Mouse (Mus musculus) stomach, embryonic 15.5 days (tissue): ENCODE measurements around the gene Slc26a1. TPM values are rescaled to one million over a fixed set of nuclear protein-coding genes. Genes with fewer than 3 reads are reported as not detected.

Source experiments
- ATAC-seq: fragments of 200-750 bp; cut with Nextera tagmentation; 2 replicates; pipeline ENCODE4 v1.8.0; 2017; ENCODE audit warnings: low read depth, moderate number of reproducible peaks, moderate TSS enrichment; ENCODE audit not compliant: insufficient read depth, low FRiP score
- H3K27ac ChIP-seq: fragments of 300-500 bp; sonication (generic); 2 replicates; pipeline ENCODE4 v1.5.1; 2015; ENCODE audit warnings: mild to moderate bottlenecking, inconsistent platforms
- H3K27me3 ChIP-seq: fragments of 300-500 bp; sonication (generic); replicated peaks from 2 replicates; pipeline ENCODE4 v1.6.1; 2015; ENCODE audit warnings: inconsistent platforms
- H3K36me3 ChIP-seq: fragments of 300-500 bp; sonication (generic); 2 replicates; pipeline ENCODE4 v1.6.1; 2015; ENCODE audit warnings: inconsistent platforms
- H3K4me1 ChIP-seq: fragments of 300-500 bp; sonication (generic); 2 replicates; pipeline ENCODE4 v1.6.1; 2015; ENCODE audit warnings: inconsistent platforms
- H3K4me2 ChIP-seq: fragments of 300-500 bp; sonication (generic); 2 replicates; pipeline ENCODE4 v1.6.1; 2015; ENCODE audit warnings: mild to moderate bottlenecking, inconsistent platforms
- H3K4me3 ChIP-seq: fragments of 300-500 bp; sonication (generic); replicated peaks from 2 replicates; pipeline ENCODE4 v1.5.1; 2015; ENCODE audit warnings: inconsistent platforms
- H3K9ac ChIP-seq: fragments of 300-500 bp; sonication (generic); 2 replicates; pipeline ENCODE4 v1.6.1; 2015; ENCODE audit warnings: inconsistent platforms
- H3K9me3 ChIP-seq: fragments of 300-500 bp; sonication (generic); 2 replicates; pipeline ENCODE4 v1.6.1; 2016; ENCODE audit warnings: inconsistent platforms
- WGBS: fragments of 180-500 bp; shearing (Covaris S2); methylation state at CpG from one replicate; pipeline ENCODE4 v1.1.7; 2015; 5-methylcytosine and 5-hydroxymethylcytosine counted together
- polyA plus RNA-seq: library from polyadenylated mRNA; unstranded; fragments of >200 nt; fragmentation: Nextera tagmentation; extraction: Ambion mirVana; gene quantifications from 2 replicates; pipeline ENCODE4 v1.2.1, GENCODE M21; 2015

Gene Slc26a1
- polyA plus RNA-seq, 1 experiment from 2014 or later: 2.6 TPM

DNA sequence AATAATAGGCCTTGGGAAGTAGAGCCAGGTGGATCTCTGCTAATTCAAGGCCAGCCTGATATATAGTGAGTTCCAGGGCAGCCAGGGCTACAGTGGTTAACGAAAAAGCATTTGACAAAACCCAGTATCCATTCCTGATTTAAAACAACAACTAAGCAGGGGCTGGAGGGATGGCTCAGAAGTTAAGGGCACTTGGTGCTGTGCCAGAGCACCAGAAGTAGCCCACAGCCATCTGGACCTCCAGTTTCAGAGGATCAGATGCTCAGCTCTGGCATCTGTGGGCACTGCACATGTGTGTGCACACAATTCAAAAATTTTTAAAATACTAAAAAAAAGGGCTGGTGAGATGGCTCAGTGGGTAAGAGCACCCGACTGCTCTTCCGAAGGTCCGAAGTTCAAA is 41.7 kb downstream of the Slc26a1 start:
- Histone ChIP-seq H3K27me3 (no peaks in the 10 kb centered on the region), H3K4me3 (no peak overlapping the region), H3K9me3 (no peaks in the 10 kb centered on the region), H3K36me3 (no peaks in the 10 kb centered on the region), H3K27ac (no peak overlapping the region), H3K9ac (no peak overlapping the region), H3K4me2 (no peak overlapping the region), H3K4me1 (no peaks in the 10 kb centered on the region)
- ATAC-seq: no peak
- WGBS: 89% methylated on average over 4 of the region's 4 CpGs

DNA sequence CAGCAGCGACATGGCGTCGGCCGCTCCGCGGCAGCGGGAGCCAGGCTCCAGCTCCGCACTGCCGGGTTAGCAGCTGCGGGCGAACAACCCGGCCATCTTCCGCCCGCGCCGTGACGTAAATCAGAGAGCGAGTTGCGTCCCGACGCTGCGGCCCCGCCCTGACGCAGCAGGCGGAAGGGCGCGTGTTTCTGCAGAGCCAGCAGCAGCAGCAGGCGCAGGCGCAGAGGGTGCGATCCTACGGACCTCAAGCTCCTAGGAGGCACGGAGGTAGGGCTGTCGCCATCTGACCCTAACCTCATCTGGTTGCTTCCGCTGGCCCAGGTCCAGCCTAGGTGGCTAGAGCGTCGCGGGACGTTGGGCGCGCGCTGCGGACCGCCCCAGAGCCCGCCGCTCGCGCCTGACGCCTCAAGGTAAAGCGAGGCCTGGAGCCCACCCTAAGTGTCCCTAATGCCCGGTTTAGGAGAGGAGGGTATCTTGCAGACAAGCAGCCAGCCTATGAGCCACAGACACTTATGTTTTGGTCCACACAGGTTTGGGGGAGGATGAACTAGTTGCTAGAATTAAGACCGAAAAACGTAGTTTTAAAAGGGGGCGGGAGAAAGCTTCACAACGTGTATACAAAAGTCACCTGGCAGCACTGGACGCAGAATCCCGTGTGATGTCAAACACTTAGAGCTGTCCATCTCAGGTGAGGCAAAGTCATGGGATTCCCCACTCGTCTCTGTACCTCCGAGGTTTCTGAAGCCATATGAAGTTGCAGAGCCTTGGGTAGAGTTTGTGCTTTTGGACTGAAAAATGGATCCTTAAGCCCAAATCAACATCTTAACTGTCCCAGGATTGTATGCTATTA is 45.5 kb downstream of the Slc26a1 start, which contains the start of the genes Gak and Tmem175:
Gene Gak (minus strand): TSS at position 122 of the 850 bp plus-strand sequence.
Gene Tmem175 (plus strand): TSS at position 137 of the 850 bp plus-strand sequence.
- ATAC-seq: peak; percentile 96
- Histone ChIP-seq H3K4me2 (peak within 1 kb of the TSS; percentile 78), H3K27ac (peak within 1 kb of the TSS; percentile 87), H3K9ac (peak within 1 kb of the TSS; percentile 97), H3K4me3 (peak within 1 kb of the TSS; percentile 96), H3K36me3 (no peaks in the 10 kb centered on the region), H3K9me3 (no peaks in the 10 kb centered on the region), H3K27me3 (no peaks in the 10 kb centered on the region), H3K4me1 (0 out of 2 replicates have a peak, but pooled peaks cover 3% of the 10 kb centered on the region)
- WGBS: under 1% methylated on average over 58 of the region's 58 CpGs

DNA sequence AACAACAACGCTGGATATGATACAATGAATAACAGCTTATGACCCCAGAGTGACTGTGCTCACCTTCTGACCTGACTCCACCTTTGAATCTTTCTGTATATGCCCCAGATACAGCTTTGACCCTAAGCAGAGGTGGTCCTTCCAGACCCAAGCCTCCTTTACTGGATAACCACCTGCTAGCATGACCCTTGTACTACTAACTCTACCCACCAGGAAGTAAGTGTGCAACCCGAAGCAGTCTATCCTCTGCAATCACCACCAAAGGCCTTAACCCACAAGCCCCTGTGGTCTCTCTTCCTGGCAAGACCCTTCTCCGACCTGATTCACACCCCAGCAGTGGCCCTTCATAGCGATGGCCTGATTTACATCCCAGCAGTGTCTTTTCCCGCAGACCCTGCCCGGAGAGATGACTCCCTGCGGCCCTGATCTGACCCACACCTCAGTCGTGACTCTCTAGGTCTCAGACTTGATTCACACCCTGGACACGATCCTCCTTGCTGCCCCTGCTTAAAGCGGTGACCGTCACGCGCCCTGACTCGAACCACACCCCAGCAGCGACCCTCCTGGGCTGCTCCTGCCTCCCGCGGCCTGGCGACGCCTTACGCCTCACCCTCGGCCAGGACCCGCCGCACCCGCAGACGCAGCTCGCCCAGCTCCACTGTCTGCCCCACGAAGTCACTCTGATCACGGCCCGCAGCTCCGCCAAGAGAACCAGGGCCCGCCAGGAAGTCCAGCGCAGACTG is 46.3 kb downstream of the Slc26a1 start:
- Histone ChIP-seq H3K4me2 (peak overlapping the region; percentile 78), H3K36me3 (no peaks in the 10 kb centered on the region), H3K9ac (peak overlapping the region; percentile 97), H3K9me3 (no peaks in the 10 kb centered on the region), H3K27me3 (no peaks in the 10 kb centered on the region), H3K4me3 (peak overlapping the region; percentile 96), H3K4me1 (0 out of 2 replicates have a peak, but pooled peaks cover 3% of the 10 kb centered on the region), H3K27ac (peak overlapping the region; percentile 87)
- 1% methylated on average over 31 of the region's 32 CpGs for WGBS
- peak; percentile 82 for ATAC-seq

DNA sequence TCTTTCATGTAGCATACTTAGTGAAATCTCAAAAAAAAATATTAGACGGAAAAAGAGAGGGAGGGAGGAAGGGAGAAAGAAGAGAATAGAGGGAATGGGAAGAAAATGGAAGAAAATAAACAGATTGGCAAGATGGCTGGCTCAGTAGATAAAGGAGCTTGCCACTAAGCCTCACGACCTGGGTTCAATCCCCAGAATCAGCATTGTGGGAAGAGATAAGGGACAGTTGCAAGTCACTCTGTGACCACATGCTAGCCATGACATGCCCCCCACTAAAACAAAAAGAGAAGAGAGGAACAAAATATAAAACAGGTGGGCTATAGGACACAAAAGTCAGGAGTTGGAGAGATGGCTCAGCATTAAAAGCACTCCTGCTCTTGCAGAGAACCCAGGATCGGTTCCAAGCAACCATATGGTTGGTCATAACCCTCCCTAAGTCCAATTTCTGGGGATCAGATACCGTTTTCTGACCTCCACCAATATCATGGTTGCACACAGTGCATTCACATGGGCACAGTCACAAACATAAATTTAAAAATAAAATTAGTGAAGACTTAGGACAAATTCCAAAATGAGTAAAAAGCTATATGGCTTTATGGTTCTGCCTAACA is 49.2 kb downstream of the Slc26a1 start:
- no peak overlapping the region for H3K9ac ChIP-seq
- WGBS: 83% methylated on average over 4 of the region's 4 CpGs
- no peak for ATAC-seq

DNA sequence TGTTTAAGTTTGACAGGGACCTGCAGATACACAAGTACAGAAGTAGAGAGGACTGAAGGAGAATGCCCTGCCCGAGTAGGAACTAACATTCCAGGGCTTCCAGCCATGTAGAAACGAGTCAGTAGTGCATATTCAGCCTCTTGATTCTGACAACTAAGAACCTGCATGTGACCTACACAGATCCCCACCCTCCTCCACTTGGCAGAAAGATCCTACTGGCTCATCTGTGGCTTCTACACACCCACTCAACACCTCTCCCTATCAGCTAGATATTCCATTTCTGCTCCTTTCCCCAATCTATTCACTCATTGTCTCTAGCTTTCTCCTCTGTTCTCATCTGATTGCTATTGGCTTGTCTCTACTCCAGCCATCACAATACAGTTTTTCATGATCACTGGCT is 53.5 kb downstream of the Slc26a1 start:
- Histone ChIP-seq H3K4me1 (0 out of 2 replicates have a peak, but pooled peaks cover 2% of the 10 kb centered on the region), H3K36me3 (peaks cover 22% of the 10 kb centered on the region), H3K4me3 (no peak overlapping the region), H3K9ac (no peak overlapping the region), H3K27ac (no peak overlapping the region), H3K4me2 (no peak overlapping the region), H3K9me3 (no peaks in the 10 kb centered on the region), H3K27me3 (no peaks in the 10 kb centered on the region)
- no peak for ATAC-seq
- 78% methylated on average over 2 of the region's 2 CpGs for WGBS

More for the DNA sequence above, 49.2 kb downstream of the Slc26a1 start:
- Histone ChIP-seq H3K9me3 (no peaks in the 10 kb centered on the region), H3K4me2 (no peak overlapping the region), H3K27me3 (no peaks in the 10 kb centered on the region), H3K27ac (no peak overlapping the region), H3K4me3 (no peak overlapping the region), H3K4me1 (0 out of 2 replicates have a peak, but pooled peaks cover 3% of the 10 kb centered on the region), H3K36me3 (peaks cover 18% of the 10 kb centered on the region)

Other genes starting within 250 kb of the Slc26a1 start
- gene Atp5k, start 241.1 kb downstream of the Slc26a1 start, polyA plus RNA-seq: 401 and 426 TPM in 2 replicates
- 0.52 and 0.69 TPM in 2 replicates for gene Mfsd7a, start 226.7 kb downstream of the Slc26a1 start, polyA plus RNA-seq
- gene Pcgf3, start 214.3 kb downstream of the Slc26a1 start, polyA plus RNA-seq: 17.7 and 19.1 TPM in 2 replicates
- 2.6 and 3.0 TPM in 2 replicates for gene Cplx1, start 125.5 kb downstream of the Slc26a1 start, polyA plus RNA-seq
- gene Gak, start 45.8 kb downstream of the Slc26a1 start, polyA plus RNA-seq: 48.8 and 59.5 TPM in 2 replicates
- 23.9 and 26.5 TPM in 2 replicates for gene Tmem175, start 45.8 kb downstream of the Slc26a1 start, polyA plus RNA-seq
- gene Idua, start 15.2 kb downstream of the Slc26a1 start, polyA plus RNA-seq: 13.4 and 13.9 TPM in 2 replicates
- gene Dgkq, start 5.9 kb downstream of the Slc26a1 start, polyA plus RNA-seq: 10.6 and 11.0 TPM in 2 replicates
- gene Fgfrl1, start 16.8 kb upstream of the Slc26a1 start, polyA plus RNA-seq: 25.9 and 26.4 TPM in 2 replicates
- gene Rnf212, start 99.4 kb upstream of the Slc26a1 start, polyA plus RNA-seq: 0.22 and 0.39 TPM in 2 replicates
- 4.3 and 5.8 TPM in 2 replicates for gene Tmed11, start 119.8 kb upstream of the Slc26a1 start, polyA plus RNA-seq
- gene Vmn2r8, start 133.3 kb upstream of the Slc26a1 start, polyA plus RNA-seq: 0.01 and 0.04 TPM in 2 replicates
- gene Vmn2r9, start 177.0 kb upstream of the Slc26a1 start, polyA plus RNA-seq: not detected in 2 replicates